Mouse (Mus musculus) liver, embryonic 14.5 days (tissue): ENCODE data around the gene Zdhhc18. TPM values are rescaled to one million over a fixed set of nuclear protein-coding genes. Genes with fewer than 3 reads are reported as not detected.
A peak's percentile ranks its signal among the peaks of the same experiment; 100 is the strongest.

Experiments used
- ATAC-seq: fragments of 200-750 bp; cut with Nextera tagmentation; 2 replicates; pipeline ENCODE4 v1.8.0; 2017; ENCODE audit warnings: moderate number of reproducible peaks, mild to moderate bottlenecking, moderate library complexity; ENCODE audit not compliant: insufficient read depth
- DNase-seq, 3 experiments: peaks; one replicate each; pipeline ENCODE4 v3.0.0-alpha.2; 2012 to 2013; ENCODE audit warnings: low read depth in 3 of 3, low spot score in 3 of 3
- H3K27ac ChIP-seq: fragments of 300-500 bp; sonication (generic); 2 replicates; pipeline ENCODE4 v1.5.1; 2014; ENCODE audit warnings: moderate library complexity, mild to moderate bottlenecking, control low read depth, inconsistent platforms
- H3K27me3 ChIP-seq: fragments of 300-500 bp; sonication (generic); 2 replicates; pipeline ENCODE4 v1.6.1; 2014; ENCODE audit warnings: mild to moderate bottlenecking, low read length, moderate library complexity; ENCODE audit not compliant: control insufficient read depth, insufficient read depth
- H3K36me3 ChIP-seq: fragments of 300-500 bp; sonication (generic); replicated peaks from 2 replicates; pipeline ENCODE4 v1.6.1; 2014; ENCODE audit warnings: low read depth; ENCODE audit not compliant: control insufficient read depth, insufficient read depth
- H3K4me1 ChIP-seq, 2 experiments: fragments of 200-500 bp in 1 of 2; fragments of 300-500 bp in 1 of 2; sonication (generic) in 1 of 2; replicated peaks; 2 replicates each; pipeline ENCODE4 v1.6.1; 2012 to 2014; ENCODE audit warnings: antibody characterized with exemption in 1 of 2, inconsistent platforms in 1 of 2, low read length in 1 of 2; ENCODE audit not compliant: control insufficient read depth in 2 of 2, insufficient read depth in 2 of 2
- H3K4me2 ChIP-seq: fragments of 300-500 bp; sonication (generic); 2 replicates; pipeline ENCODE4 v1.6.1; 2014; ENCODE audit warnings: low read depth, mild to moderate bottlenecking, control low read depth, moderate library complexity
- H3K4me3 ChIP-seq, 2 experiments: fragments of 200-500 bp in 1 of 2; fragments of 300-500 bp in 1 of 2; sonication (generic) in 1 of 2; 2 replicates each; pipeline ENCODE4 v1.5.1; 2012 to 2014; ENCODE audit warnings: low read depth in 2 of 2, low read length in 2 of 2, mild to moderate bottlenecking in 2 of 2, control low read depth in 1 of 2, inconsistent platforms in 1 of 2, moderate library complexity in 1 of 2; ENCODE audit not compliant: insufficient read depth in 1 of 2
- H3K9ac ChIP-seq: fragments of 300-500 bp; sonication (generic); replicated peaks from 2 replicates; pipeline ENCODE4 v1.6.1; 2014; ENCODE audit warnings: mild to moderate bottlenecking, control low read depth, moderate library complexity
- H3K9me3 ChIP-seq: fragments of 300-500 bp; sonication (generic); 2 replicates; pipeline ENCODE4 v1.6.1; 2016; ENCODE audit warnings: low read length, mixed read lengths; ENCODE audit not compliant: control insufficient read depth
- CTCF ChIP-seq: IDR thresholded peaks from 2 replicates; pipeline ENCODE4 v1.5.1; 2016; ENCODE audit warnings: antibody characterized with exemption, low read depth, control low read depth
- EP300 ChIP-seq: IDR thresholded peaks from 2 replicates; pipeline ENCODE4 v1.6.1; 2016; ENCODE audit warnings: antibody characterized with exemption, low read depth
- WGBS: fragments of 180-500 bp; shearing (Covaris S2); extraction: QIAGEN DNeasy Blood & Tissue Kit; methylation state at CpG from one replicate; pipeline ENCODE4 v1.1.7; 2014; ENCODE audit not compliant: insufficient replicate concordance; 5-methylcytosine and 5-hydroxymethylcytosine counted together
- polyA plus RNA-seq, 2 experiments: library from polyadenylated mRNA; depleted of rRNA in 1 of 2; stranded (reverse) in 1 of 2; unstranded in 1 of 2; fragments of >200 nt; fragmentation: Nextera tagmentation in 1 of 2; extraction: Ambion mirVana in 1 of 2; gene quantifications; 2 replicates each; pipeline versions ENCODE4 v1.2.1 to v1.2.3; 2012 to 2014

Gene Zdhhc18
- polyA plus RNA-seq, 2 experiments = 0.90 to 3.9 TPM

- ATAC-seq (no peak), DNase-seq (no peak)
- H3K9me3 ChIP-seq = no peaks in the 10 kb centered on the region
- peak overlapping the region; percentile 69 to 87 for H3K4me3 ChIP-seq
- H3K4me2 ChIP-seq = peak overlapping the region; percentile 95
- H3K4me1 ChIP-seq = peaks cover 7 to 16% of the 10 kb centered on the region in 2 experiments
- H3K27me3 ChIP-seq = no peaks in the 10 kb centered on the region
- H3K36me3 ChIP-seq = no peaks in the 10 kb centered on the region
- no peak overlapping the region for H3K27ac ChIP-seq
- no peak for TF ChIP-seq EP300
- TF ChIP-seq CTCF = no peak
- H3K9ac ChIP-seq = no peak overlapping the region
- 50% methylated on average over 9 of the region's 9 CpGs for WGBS
Observed at GRCm38 (mm10) chr4:133631769-133632411, 18.1 kb downstream of the Zdhhc18 start.

DNA sequence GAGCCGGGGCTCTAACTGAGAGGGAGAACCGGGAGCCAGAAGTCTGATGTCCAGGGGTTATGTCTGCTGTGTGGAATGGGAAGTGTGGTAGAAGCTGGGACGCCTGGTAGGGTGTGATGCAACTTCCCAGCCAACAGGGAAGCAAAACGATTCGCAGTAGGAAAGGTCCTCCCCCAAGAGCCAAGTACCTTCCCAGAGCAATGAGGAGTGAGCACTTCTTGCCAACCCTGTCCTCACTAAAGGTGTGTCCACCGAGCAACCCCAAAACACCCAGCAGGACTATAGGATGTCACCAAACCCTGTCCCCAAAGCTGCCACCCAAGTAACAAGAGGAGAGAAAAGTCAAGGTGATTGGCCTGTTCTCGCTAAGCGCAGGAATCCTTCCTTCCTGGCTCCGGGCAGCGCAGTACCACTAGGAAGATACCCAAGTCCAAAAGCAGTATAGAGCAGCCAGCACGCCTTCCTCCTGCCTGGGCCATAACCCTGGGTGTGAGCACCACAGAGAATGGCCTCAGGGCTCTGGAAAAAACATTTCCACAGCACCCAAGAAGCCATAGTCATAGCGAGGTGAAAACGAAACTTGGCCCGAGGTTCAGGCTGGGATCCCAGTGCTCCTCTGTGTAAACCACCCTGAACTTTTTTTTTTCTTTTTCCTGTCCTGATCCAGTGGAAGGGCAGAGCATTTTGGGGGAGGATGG lies 18.7 kb downstream of the Zdhhc18 start:
- WGBS = 68% methylated on average over 14 of the region's 14 CpGs
- Histone ChIP-seq H3K9me3 (no peaks in the 10 kb centered on the region), H3K27me3 (no peaks in the 10 kb centered on the region), H3K9ac (no peak overlapping the region), H3K4me1 (peaks cover 7 to 16% of the 10 kb centered on the region in 2 experiments), H3K4me2 (peak overlapping the region; percentile 95), H3K36me3 (no peaks in the 10 kb centered on the region; the same call in 1 of the 2 replicates), H3K27ac (no peak overlapping the region), H3K4me3 (no peak overlapping the region; a peak in 1 of 4 replicates)
- TF ChIP-seq CTCF = no peak
- TF ChIP-seq EP300 = no peak
- no peak for DNase-seq
- ATAC-seq = no peak

DNA sequence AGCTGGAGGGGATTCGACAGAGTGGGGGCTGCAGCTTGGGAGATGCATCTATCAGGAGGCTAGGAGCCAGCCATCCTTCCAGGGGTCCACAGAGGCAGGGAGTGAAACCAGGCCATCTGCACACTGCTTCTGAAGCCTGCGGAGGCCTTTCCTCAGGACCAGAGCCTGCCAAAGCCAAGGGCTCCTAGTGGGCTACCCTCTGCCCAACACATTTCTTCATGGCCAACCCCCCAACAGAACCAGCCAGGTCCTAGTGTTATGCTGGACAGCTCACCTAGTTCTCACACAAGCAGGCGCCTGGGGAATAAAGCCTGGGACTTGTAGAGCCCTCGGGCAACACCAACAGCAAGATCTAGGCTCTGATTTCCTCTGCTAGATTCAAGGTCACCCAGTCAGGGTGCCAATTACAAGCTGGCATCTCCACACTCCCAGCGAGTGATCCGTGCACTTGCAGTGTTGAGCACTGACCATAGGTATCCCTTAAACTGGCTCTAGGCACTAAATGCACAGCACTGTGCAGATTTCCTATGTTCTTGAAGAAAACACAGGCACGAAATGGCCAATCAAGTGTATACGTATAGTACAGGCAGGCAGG lies 19.5 kb downstream of the Zdhhc18 start:
- TF ChIP-seq EP300 (no peak), CTCF (no peak)
- H3K9ac ChIP-seq = no peak overlapping the region
- 75% methylated on average over 8 of the region's 8 CpGs for WGBS
- H3K4me2 ChIP-seq = no peak overlapping the region
- no peaks in the 10 kb centered on the region for H3K27me3 ChIP-seq
- H3K27ac ChIP-seq = no peak overlapping the region
- no peak for ATAC-seq
- H3K4me3 ChIP-seq = no peak overlapping the region
- H3K36me3 ChIP-seq = no peaks in the 10 kb centered on the region; the same call in 1 of the 2 replicates
- no peaks in the 10 kb centered on the region for H3K9me3 ChIP-seq
- H3K4me1 ChIP-seq = peaks cover 11 to 20% of the 10 kb centered on the region in 2 experiments
- no peak for DNase-seq

GRCm38 (mm10) chr4:133629191-133629590 lies 20.8 kb downstream of the Zdhhc18 start:
- DNase-seq (no peak), ATAC-seq (no peak)
- Histone ChIP-seq H3K4me2 (no peak overlapping the region), H3K9ac (no peak overlapping the region), H3K27me3 (no peaks in the 10 kb centered on the region), H3K27ac (no peak overlapping the region), H3K4me3 (no peak overlapping the region), H3K4me1 (peaks cover 20 to 31% of the 10 kb centered on the region in 2 experiments), H3K36me3 (no peaks in the 10 kb centered on the region; the same call in 1 of the 2 replicates), H3K9me3 (no peaks in the 10 kb centered on the region)
- 55% methylated on average over 7 of the region's 7 CpGs for WGBS
- TF ChIP-seq EP300 (no peak), CTCF (no peak)

DNA sequence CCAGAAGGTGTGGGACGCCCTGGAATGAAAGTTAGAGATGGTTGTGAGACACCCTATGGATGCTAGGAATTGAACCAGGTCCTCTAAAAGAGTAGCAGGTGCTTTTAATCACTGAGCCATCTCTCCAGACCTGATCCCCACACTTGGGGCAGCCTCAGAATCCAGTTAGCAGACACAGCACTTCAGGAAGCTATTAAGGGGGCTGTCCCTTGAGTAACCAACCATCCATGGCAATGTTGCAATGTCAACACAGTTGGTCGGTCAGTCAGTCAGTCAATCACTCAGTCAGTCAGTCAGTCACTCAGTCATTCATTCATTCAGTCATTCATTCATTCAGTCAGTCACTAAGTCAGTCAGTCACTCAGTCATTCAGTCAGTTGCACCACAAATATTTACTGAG lies 21.4 kb downstream of the Zdhhc18 start:
- Histone ChIP-seq H3K9ac (no peak overlapping the region), H3K9me3 (no peaks in the 10 kb centered on the region), H3K4me3 (no peak overlapping the region), H3K27ac (no peak overlapping the region), H3K4me1 (peaks cover 20 to 28% of the 10 kb centered on the region in 2 experiments), H3K36me3 (no peaks in the 10 kb centered on the region; the same call in 1 of the 2 replicates), H3K4me2 (no peak overlapping the region), H3K27me3 (no peaks in the 10 kb centered on the region)
- DNase-seq = no peak
- no peak for ATAC-seq
- TF ChIP-seq EP300 = no peak
- no peak for TF ChIP-seq CTCF
- 58% methylated on average over 2 of the region's 2 CpGs for WGBS
